Mouse (Mus musculus) lung, postnatal 25 days (tissue): ENCODE results near the gene Hspb1.

Experiments used
- DNase-seq: peaks from one replicate; pipeline ENCODE4 v3.0.0; 2022; ENCODE audit warnings: low spot score

Gene Hspb1

GRCm38 (mm10) chr5:135887675-135888102 is at the start of gene Hspb1:
Gene Hspb1, plus strand, starts transcription at chr5:135887919.
- peak; percentile 94 for DNase-seq

- DNase-seq = no peak
Observed at GRCm38 (mm10) chr5:135841651-135842050, 46.1 kb upstream of the Hspb1 start.

- DNase-seq = no peak
Observed at GRCm38 (mm10) chr5:135843418-135843817, 44.3 kb upstream of the Hspb1 start.

GRCm38 (mm10) chr5:135845676-135846320 is 41.9 kb upstream of the Hspb1 start:
- DNase-seq = no peak

GRCm38 (mm10) chr5:135847460-135847859 is 40.3 kb upstream of the Hspb1 start:
- no peak for DNase-seq

GRCm38 (mm10) chr5:135847881-135848280 is 39.8 kb upstream of the Hspb1 start:
- DNase-seq = no peak

- DNase-seq = no peak
Observed at GRCm38 (mm10) chr5:135851024-135851423, 36.7 kb upstream of the Hspb1 start.

GRCm38 (mm10) chr5:135851481-135851880 is 36.2 kb upstream of the Hspb1 start:
- no peak for DNase-seq

GRCm38 (mm10) chr5:135852421-135852820 is 35.3 kb upstream of the Hspb1 start:
- no peak for DNase-seq

GRCm38 (mm10) chr5:135853731-135854130 is 34.0 kb upstream of the Hspb1 start:
- DNase-seq = no peak

GRCm38 (mm10) chr5:135855156-135855555 is 32.6 kb upstream of the Hspb1 start:
- DNase-seq = peak; percentile 46

- no peak for DNase-seq
Observed at GRCm38 (mm10) chr5:135866662-135867061, 21.1 kb upstream of the Hspb1 start.

GRCm38 (mm10) chr5:135867637-135868593 is 19.8 kb upstream of the Hspb1 start:
- DNase-seq = no peak

- DNase-seq = no peak
Observed at GRCm38 (mm10) chr5:135868653-135869052, 19.1 kb upstream of the Hspb1 start.

GRCm38 (mm10) chr5:135869661-135870423 is 17.9 kb upstream of the Hspb1 start:
- DNase-seq = no peak

GRCm38 (mm10) chr5:135870505-135870904 is 17.2 kb upstream of the Hspb1 start:
- DNase-seq = no peak

- DNase-seq = no peak
Observed at GRCm38 (mm10) chr5:135872996-135873395, 14.7 kb upstream of the Hspb1 start.

GRCm38 (mm10) chr5:135873753-135874152 is 14.0 kb upstream of the Hspb1 start:
- DNase-seq = no peak

GRCm38 (mm10) chr5:135877180-135877579 is 10.5 kb upstream of the Hspb1 start:
- peak; percentile 70 for DNase-seq

- peak; percentile 76 for DNase-seq
Observed at GRCm38 (mm10) chr5:135877831-135878231, 9.9 kb upstream of the Hspb1 start.

- peak; percentile 96 for DNase-seq
Observed at GRCm38 (mm10) chr5:135879449-135880158, 8.1 kb upstream of the Hspb1 start.

- DNase-seq = no peak
Observed at GRCm38 (mm10) chr5:135884641-135885040, 3.1 kb upstream of the Hspb1 start.
